Mouse (Mus musculus): ENCODE measurements around the gene Zfp444. TPM values are rescaled to one million over a fixed set of nuclear protein-coding genes. Genes with fewer than 3 reads are reported as not detected.

Zfp444 gene
- polyA plus RNA-seq, 1 experiment from 2014 or later, result 79.4 TPM

GRCm38 (mm10) chr7:6186176-6186575 lies 14.2 kb downstream of the Zfp444 start:
- H3K9ac ChIP-seq (replicated peaks; ENCODE audit: low read depth, low read length), result no peak overlapping the region
- H3K27me3 ChIP-seq (ENCODE audit: control insufficient read depth, insufficient read depth, low read length), result no peaks in the 10 kb centered on the region
- H3K4me1 ChIP-seq (ENCODE audit: control insufficient read depth, insufficient read depth, low read length), result no peaks in the 10 kb centered on the region
- H3K4me2 ChIP-seq (ENCODE audit: low read depth, low read length), result no peak overlapping the region
- WGBS, result 92% methylated on average over 2 of the region's 2 CpGs
- no peak overlapping the region for H3K27ac ChIP-seq (ENCODE audit: low read depth, low read length)
- no peak overlapping the region for H3K4me3 ChIP-seq (ENCODE audit: low read depth, low read length)
- peaks cover 44% of the 10 kb centered on the region; the same call in 1 of the 2 replicates for H3K36me3 ChIP-seq (ENCODE audit: control insufficient read depth, insufficient read depth, low read length)
- H3K9me3 ChIP-seq (ENCODE audit: control insufficient read depth, low read length), result no peaks in the 10 kb centered on the region
- no peak for ATAC-seq (ENCODE audit: low read depth)

GRCm38 (mm10) chr7:6186756-6187155 lies 14.7 kb downstream of the Zfp444 start:
- no peak overlapping the region for H3K4me2 ChIP-seq (ENCODE audit: low read depth, low read length)
- H3K9ac ChIP-seq (replicated peaks; ENCODE audit: low read depth, low read length), result no peak overlapping the region
- no peak overlapping the region for H3K4me3 ChIP-seq (ENCODE audit: low read depth, low read length)
- H3K4me1 ChIP-seq (ENCODE audit: control insufficient read depth, insufficient read depth, low read length), result no peaks in the 10 kb centered on the region
- WGBS, result 88% methylated on average over 2 of the region's 2 CpGs
- H3K36me3 ChIP-seq (ENCODE audit: control insufficient read depth, insufficient read depth, low read length), result peaks cover 44% of the 10 kb centered on the region; the same call in 1 of the 2 replicates
- H3K27me3 ChIP-seq (ENCODE audit: control insufficient read depth, insufficient read depth, low read length), result no peaks in the 10 kb centered on the region
- ATAC-seq (ENCODE audit: low read depth), result no peak
- H3K9me3 ChIP-seq (ENCODE audit: control insufficient read depth, low read length), result no peaks in the 10 kb centered on the region
- H3K27ac ChIP-seq (ENCODE audit: low read depth, low read length), result no peak overlapping the region

GRCm38 (mm10) chr7:6189542-6189941 lies 17.5 kb downstream of the Zfp444 start:
- H3K27me3 ChIP-seq (ENCODE audit: control insufficient read depth, insufficient read depth, low read length), result no peaks in the 10 kb centered on the region
- no peak overlapping the region for H3K4me2 ChIP-seq (ENCODE audit: low read depth, low read length)
- no peaks in the 10 kb centered on the region for H3K4me1 ChIP-seq (ENCODE audit: control insufficient read depth, insufficient read depth, low read length)
- WGBS, result 46% methylated on average over 45 of the region's 45 CpGs
- H3K4me3 ChIP-seq (ENCODE audit: low read depth, low read length), result no peak overlapping the region
- H3K27ac ChIP-seq (ENCODE audit: low read depth, low read length), result no peak overlapping the region
- peaks cover 36% of the 10 kb centered on the region; the same call in 1 of the 2 replicates for H3K36me3 ChIP-seq (ENCODE audit: control insufficient read depth, insufficient read depth, low read length)
- H3K9me3 ChIP-seq (ENCODE audit: control insufficient read depth, low read length), result no peaks in the 10 kb centered on the region
- no peak for ATAC-seq (ENCODE audit: low read depth)
- H3K9ac ChIP-seq (replicated peaks; ENCODE audit: low read depth, low read length), result no peak overlapping the region

- ATAC-seq (ENCODE audit: low read depth), result no peak
- peaks cover 23% of the 10 kb centered on the region; the same call in 1 of the 2 replicates for H3K36me3 ChIP-seq (ENCODE audit: control insufficient read depth, insufficient read depth, low read length)
- no peak overlapping the region for H3K27ac ChIP-seq (ENCODE audit: low read depth, low read length)
- H3K4me2 ChIP-seq (ENCODE audit: low read depth, low read length), result no peak overlapping the region
- H3K9ac ChIP-seq (replicated peaks; ENCODE audit: low read depth, low read length), result no peak overlapping the region
- H3K27me3 ChIP-seq (ENCODE audit: control insufficient read depth, insufficient read depth, low read length), result no peaks in the 10 kb centered on the region
- no peak overlapping the region for H3K4me3 ChIP-seq (ENCODE audit: low read depth, low read length)
- H3K4me1 ChIP-seq (ENCODE audit: control insufficient read depth, insufficient read depth, low read length), result no peaks in the 10 kb centered on the region
- no peaks in the 10 kb centered on the region for H3K9me3 ChIP-seq (ENCODE audit: control insufficient read depth, low read length)
- 50% methylated on average over 3 of the region's 3 CpGs for WGBS
Observed at GRCm38 (mm10) chr7:6191376-6191775, 19.4 kb downstream of the Zfp444 start.

- Histone ChIP-seq H3K36me3 (ENCODE audit: control insufficient read depth, insufficient read depth, low read length) (0 out of 2 replicates have a peak, but pooled peaks cover 11% of the 10 kb centered on the region), H3K27ac (ENCODE audit: low read depth, low read length) (no peak overlapping the region), H3K4me2 (ENCODE audit: low read depth, low read length) (no peak overlapping the region), H3K27me3 (ENCODE audit: control insufficient read depth, insufficient read depth, low read length) (no peaks in the 10 kb centered on the region), H3K4me1 (ENCODE audit: control insufficient read depth, insufficient read depth, low read length) (no peaks in the 10 kb centered on the region), H3K9ac (replicated peaks; ENCODE audit: low read depth, low read length) (no peak overlapping the region), H3K4me3 (ENCODE audit: low read depth, low read length) (no peak overlapping the region), H3K9me3 (ENCODE audit: control insufficient read depth, low read length) (no peaks in the 10 kb centered on the region)
- ATAC-seq (ENCODE audit: low read depth), result peak; percentile 85; the same call in 1 of the 2 replicates
- WGBS, result 28% methylated on average over 5 of the region's 5 CpGs
Observed at GRCm38 (mm10) chr7:6194129-6194528, 22.1 kb downstream of the Zfp444 start.

GRCm38 (mm10) chr7:6195777-6196176 lies 23.8 kb downstream of the Zfp444 start:
- 43% methylated on average over 2 of the region's 2 CpGs for WGBS
- no peak overlapping the region for H3K4me3 ChIP-seq (ENCODE audit: low read depth, low read length)
- no peak for ATAC-seq (ENCODE audit: low read depth)
- no peak overlapping the region for H3K9ac ChIP-seq (replicated peaks; ENCODE audit: low read depth, low read length)
- H3K27me3 ChIP-seq (ENCODE audit: control insufficient read depth, insufficient read depth, low read length), result no peaks in the 10 kb centered on the region
- H3K4me1 ChIP-seq (ENCODE audit: control insufficient read depth, insufficient read depth, low read length), result no peaks in the 10 kb centered on the region
- no peaks in the 10 kb centered on the region for H3K9me3 ChIP-seq (ENCODE audit: control insufficient read depth, low read length)
- no peak overlapping the region for H3K4me2 ChIP-seq (ENCODE audit: low read depth, low read length)
- no peaks in the 10 kb centered on the region for H3K36me3 ChIP-seq (ENCODE audit: control insufficient read depth, insufficient read depth, low read length)
- no peak overlapping the region for H3K27ac ChIP-seq (ENCODE audit: low read depth, low read length)

- Histone ChIP-seq H3K9me3 (ENCODE audit: control insufficient read depth, low read length) (no peaks in the 10 kb centered on the region), H3K9ac (replicated peaks; ENCODE audit: low read depth, low read length) (0 out of 2 replicates have a peak within 1 kb of the TSS, but pooled peaks have one; percentile 16), H3K4me2 (ENCODE audit: low read depth, low read length) (no peak within 1 kb of the TSS), H3K27ac (ENCODE audit: low read depth, low read length) (no peak within 1 kb of the TSS), H3K4me3 (ENCODE audit: low read depth, low read length) (no peak within 1 kb of the TSS), H3K27me3 (ENCODE audit: control insufficient read depth, insufficient read depth, low read length) (no peaks in the 10 kb centered on the region), H3K4me1 (ENCODE audit: control insufficient read depth, insufficient read depth, low read length) (no peaks in the 10 kb centered on the region), H3K36me3 (ENCODE audit: control insufficient read depth, insufficient read depth, low read length) (no peaks in the 10 kb centered on the region)
- 78% methylated on average over 3 of the region's 3 CpGs for WGBS
- ATAC-seq (ENCODE audit: low read depth), result no peak
Observed at GRCm38 (mm10) chr7:6196790-6197189, 24.8 kb downstream of the Zfp444 start, which contains the start of gene Galp. Galp (plus strand) TSS chr7:6197090.

- H3K9me3 ChIP-seq (ENCODE audit: control insufficient read depth, low read length), result no peaks in the 10 kb centered on the region
- H3K36me3 ChIP-seq (ENCODE audit: control insufficient read depth, insufficient read depth, low read length), result no peaks in the 10 kb centered on the region
- H3K9ac ChIP-seq (replicated peaks; ENCODE audit: low read depth, low read length), result no peak overlapping the region
- 80% methylated on average over 3 of the region's 3 CpGs for WGBS
- H3K4me1 ChIP-seq (ENCODE audit: control insufficient read depth, insufficient read depth, low read length), result no peaks in the 10 kb centered on the region
- H3K4me3 ChIP-seq (ENCODE audit: low read depth, low read length), result no peak overlapping the region
- no peak overlapping the region for H3K4me2 ChIP-seq (ENCODE audit: low read depth, low read length)
- no peaks in the 10 kb centered on the region for H3K27me3 ChIP-seq (ENCODE audit: control insufficient read depth, insufficient read depth, low read length)
- ATAC-seq (ENCODE audit: low read depth), result no peak
- H3K27ac ChIP-seq (ENCODE audit: low read depth, low read length), result no peak overlapping the region
Observed at GRCm38 (mm10) chr7:6204200-6204599, 32.2 kb downstream of the Zfp444 start.

- no peaks in the 10 kb centered on the region for H3K36me3 ChIP-seq (ENCODE audit: control insufficient read depth, insufficient read depth, low read length)
- ATAC-seq (ENCODE audit: low read depth), result no peak
- H3K4me3 ChIP-seq (ENCODE audit: low read depth, low read length), result no peak overlapping the region
- no peaks in the 10 kb centered on the region for H3K4me1 ChIP-seq (ENCODE audit: control insufficient read depth, insufficient read depth, low read length)
- H3K27me3 ChIP-seq (ENCODE audit: control insufficient read depth, insufficient read depth, low read length), result no peaks in the 10 kb centered on the region
- no peaks in the 10 kb centered on the region for H3K9me3 ChIP-seq (ENCODE audit: control insufficient read depth, low read length)
- no peak overlapping the region for H3K4me2 ChIP-seq (ENCODE audit: low read depth, low read length)
- no peak overlapping the region for H3K9ac ChIP-seq (replicated peaks; ENCODE audit: low read depth, low read length)
- H3K27ac ChIP-seq (ENCODE audit: low read depth, low read length), result no peak overlapping the region
- 51% methylated on average over 5 of the region's 5 CpGs for WGBS
Observed at GRCm38 (mm10) chr7:6213144-6213543, 41.1 kb downstream of the Zfp444 start.

Data from neural tube, embryonic 14.5 days (tissue).